Mouse (Mus musculus): Measurements from ENCODE around the gene Fgfr2. TPM values are rescaled to one million over a fixed set of nuclear protein-coding genes. Genes with fewer than 3 reads are reported as not detected.

Fgfr2 gene
- polyA plus RNA-seq, 1 experiment from 2014 or later = 99.3 TPM

DNA sequence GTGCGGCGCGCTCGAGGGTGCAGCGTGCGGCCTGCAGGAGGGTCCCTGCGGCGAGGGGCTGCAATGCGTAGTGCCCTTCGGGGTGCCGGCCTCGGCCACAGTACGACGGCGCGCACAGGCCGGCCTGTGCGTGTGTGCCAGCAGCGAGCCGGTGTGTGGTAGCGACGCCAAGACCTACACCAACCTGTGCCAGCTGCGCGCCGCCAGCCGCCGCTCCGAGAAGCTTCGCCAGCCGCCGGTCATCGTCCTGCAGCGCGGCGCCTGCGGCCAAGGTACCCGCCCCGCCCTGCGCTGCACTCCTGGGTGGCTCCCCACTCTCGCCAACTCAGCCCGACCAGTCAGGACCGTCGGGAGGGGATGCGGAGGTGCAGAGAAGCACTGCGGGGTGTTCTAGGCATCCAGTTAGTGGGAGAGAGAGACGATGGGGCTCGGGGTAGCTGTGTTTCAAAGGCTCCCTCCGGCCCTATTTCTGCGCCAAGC is 2186.6 kb downstream of the Fgfr2 start:
- peaks cover 80% of the 10 kb centered on the region for H3K27me3 ChIP-seq (ENCODE audit: low read depth, poor library complexity, severe bottlenecking)
- H3K4me1 ChIP-seq = peaks cover 17% of the 10 kb centered on the region
- H3K27ac ChIP-seq (replicated peaks) = peak overlapping the region; percentile 55; the same call in 1 of the 2 replicates
- H3K9me3 ChIP-seq (replicated peaks) = no peaks in the 10 kb centered on the region
- no peaks in the 10 kb centered on the region for H3K36me3 ChIP-seq
- peak overlapping the region; percentile 59 for H3K4me3 ChIP-seq
- WGBS = under 1% methylated on average over 49 of the region's 49 CpGs
- no peak for DNase-seq (ENCODE audit: low spot score)

DNA sequence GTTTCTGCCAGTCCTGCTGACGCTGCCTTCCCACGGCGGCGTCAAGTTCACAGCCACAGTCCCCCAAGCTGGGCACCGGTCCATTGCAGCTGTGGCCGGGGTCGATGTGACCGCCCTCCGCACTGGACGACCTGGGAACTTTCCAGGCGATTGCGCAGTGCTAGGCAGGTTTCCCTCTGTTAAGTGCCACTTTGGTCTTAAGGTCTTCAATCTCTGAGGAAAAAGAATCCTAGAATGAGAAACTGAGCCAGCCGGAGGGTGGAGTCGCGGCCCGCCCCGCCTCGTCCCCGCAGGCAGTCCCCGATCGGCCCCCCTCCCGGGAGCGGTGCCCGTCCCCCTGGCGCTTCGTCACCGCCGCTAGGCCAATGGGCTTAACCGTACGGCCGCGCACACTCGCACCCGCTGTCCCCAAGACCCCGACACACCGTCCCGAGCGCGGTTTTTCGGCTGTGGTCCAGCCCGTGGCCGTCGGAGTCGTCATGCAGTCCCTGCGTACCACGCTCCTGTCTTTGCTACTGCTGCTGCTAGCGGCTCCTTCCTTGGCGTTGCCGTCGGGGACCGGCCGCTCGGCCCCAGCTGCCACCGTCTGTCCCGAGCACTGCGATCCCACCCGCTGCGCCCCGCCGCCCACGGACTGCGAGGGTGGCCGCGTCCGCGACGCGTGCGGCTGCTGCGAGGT is 2187.2 kb downstream of the Fgfr2 start, which contains the start of gene Htra1:
Htra1 (plus strand) TSS at position 319 of the 679 bp plus-strand sequence.
- no peaks in the 10 kb centered on the region for H3K9me3 ChIP-seq (replicated peaks)
- DNase-seq (ENCODE audit: low spot score) = peak; percentile 58
- peak within 1 kb of the TSS; percentile 55; the same call in 1 of the 2 replicates for H3K27ac ChIP-seq (replicated peaks)
- peaks cover 17% of the 10 kb centered on the region for H3K4me1 ChIP-seq
- H3K27me3 ChIP-seq (ENCODE audit: low read depth, poor library complexity, severe bottlenecking) = peaks cover 80% of the 10 kb centered on the region
- WGBS = 1% methylated on average over 64 of the region's 70 CpGs
- H3K36me3 ChIP-seq = no peaks in the 10 kb centered on the region
- H3K4me3 ChIP-seq = peak within 1 kb of the TSS; percentile 59

DNA sequence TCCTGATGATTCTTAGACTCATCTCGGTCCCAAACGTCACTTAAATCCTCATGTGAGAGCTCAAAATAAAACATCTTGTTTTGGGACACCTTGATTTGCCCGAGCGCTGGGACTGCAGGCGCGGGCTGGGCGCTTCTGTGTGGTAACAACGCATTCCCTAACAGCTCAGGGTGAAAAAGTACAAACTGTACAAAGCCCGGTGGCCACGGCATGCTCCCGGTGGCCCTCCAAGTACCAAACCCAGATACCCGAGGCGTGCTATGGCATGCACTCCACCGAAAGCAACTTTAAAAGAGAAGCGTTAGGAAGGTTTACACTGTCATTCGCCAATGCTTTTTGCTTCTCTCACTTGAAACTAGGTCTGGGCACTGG is 2187.7 kb downstream of the Fgfr2 start:
- peak overlapping the region; percentile 59 for H3K4me3 ChIP-seq
- H3K36me3 ChIP-seq = no peaks in the 10 kb centered on the region
- peaks cover 17% of the 10 kb centered on the region for H3K4me1 ChIP-seq
- H3K9me3 ChIP-seq (replicated peaks) = no peaks in the 10 kb centered on the region
- 11% methylated on average over 16 of the region's 16 CpGs for WGBS
- no peak for DNase-seq (ENCODE audit: low spot score)
- H3K27me3 ChIP-seq (ENCODE audit: low read depth, poor library complexity, severe bottlenecking) = peaks cover 80% of the 10 kb centered on the region
- H3K27ac ChIP-seq (replicated peaks) = no peak overlapping the region

DNA sequence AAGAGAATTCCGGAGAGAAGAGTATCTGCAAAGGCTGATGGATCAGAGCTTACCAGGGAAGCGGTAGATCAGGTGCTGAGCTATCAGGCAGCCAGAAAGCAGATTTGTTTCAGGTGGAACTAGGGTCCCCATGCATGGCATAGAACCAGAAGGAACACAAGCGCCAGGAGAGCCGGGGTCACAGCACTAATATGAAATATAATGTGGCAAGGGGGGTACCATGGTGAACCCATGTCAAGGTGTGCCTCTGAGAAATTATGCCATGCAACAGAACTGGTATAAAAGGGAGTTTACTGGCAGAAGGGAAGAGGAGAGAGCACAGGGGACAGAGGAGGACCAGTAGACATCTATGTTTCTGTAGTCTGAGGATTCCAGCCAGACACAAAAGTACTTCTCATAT is 2188.5 kb downstream of the Fgfr2 start:
- no peak overlapping the region for H3K4me3 ChIP-seq
- no peaks in the 10 kb centered on the region for H3K9me3 ChIP-seq (replicated peaks)
- 86% methylated on average over 4 of the region's 4 CpGs for WGBS
- H3K36me3 ChIP-seq = no peaks in the 10 kb centered on the region
- peaks cover 17% of the 10 kb centered on the region for H3K4me1 ChIP-seq
- DNase-seq (ENCODE audit: low spot score) = no peak
- H3K27ac ChIP-seq (replicated peaks) = no peak overlapping the region
- H3K27me3 ChIP-seq (ENCODE audit: low read depth, poor library complexity, severe bottlenecking) = peaks cover 72% of the 10 kb centered on the region

DNA sequence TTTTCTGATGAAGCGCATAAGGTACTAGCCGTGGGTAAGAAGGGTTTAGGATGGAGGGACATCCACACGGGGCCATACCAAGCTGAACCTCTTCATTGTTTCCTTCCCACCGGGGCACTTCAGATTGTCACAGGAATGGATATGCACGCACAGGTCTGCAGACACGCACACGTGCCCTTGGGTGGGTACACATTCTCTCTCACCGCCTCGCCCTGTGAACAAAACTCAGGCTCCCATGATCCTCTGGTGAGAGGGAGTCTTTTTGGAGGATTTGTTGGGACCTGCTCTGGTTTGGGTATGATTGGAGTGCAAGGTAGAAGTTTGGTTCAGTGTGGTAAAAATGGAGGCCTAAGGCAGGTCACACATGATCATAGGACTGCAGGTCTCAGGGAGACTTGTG is 2190.2 kb downstream of the Fgfr2 start:
- H3K27me3 ChIP-seq (ENCODE audit: low read depth, poor library complexity, severe bottlenecking) = peaks cover 55% of the 10 kb centered on the region
- 88% methylated on average over 9 of the region's 9 CpGs for WGBS

DNA sequence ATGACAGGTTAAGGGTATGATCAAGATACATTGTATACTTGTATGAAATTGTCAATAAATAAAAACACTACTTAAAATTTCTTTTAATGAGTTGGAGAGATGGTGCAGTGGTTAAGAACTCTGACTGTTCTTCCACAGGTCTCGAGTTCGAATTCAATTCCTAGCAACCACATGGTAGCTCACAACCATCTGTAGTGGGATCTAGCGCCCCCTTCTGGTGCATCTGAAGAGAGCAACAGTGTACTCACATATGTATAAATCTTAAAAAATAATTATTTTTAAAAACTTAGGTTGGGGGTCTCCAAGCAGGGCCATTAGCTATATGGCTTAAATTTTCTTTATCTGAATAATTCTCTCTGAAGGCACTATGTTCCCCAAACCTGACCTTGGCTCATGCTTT is 2192.7 kb downstream of the Fgfr2 start:
- Histone ChIP-seq H3K27me3 (ENCODE audit: low read depth, poor library complexity, severe bottlenecking) (peaks cover 30% of the 10 kb centered on the region), H3K4me1 (peaks cover 2% of the 10 kb centered on the region), H3K36me3 (no peaks in the 10 kb centered on the region), H3K27ac (replicated peaks) (no peak overlapping the region), H3K9me3 (replicated peaks) (no peaks in the 10 kb centered on the region), H3K4me3 (no peak overlapping the region)
- DNase-seq (ENCODE audit: low spot score) = no peak
- 67% methylated on average over 3 of the region's 3 CpGs for WGBS

More for the DNA sequence above, 2190.2 kb downstream of the Fgfr2 start:
- Histone ChIP-seq H3K4me3 (no peak overlapping the region), H3K4me1 (peaks cover 17% of the 10 kb centered on the region), H3K36me3 (no peaks in the 10 kb centered on the region), H3K9me3 (replicated peaks) (no peaks in the 10 kb centered on the region), H3K27ac (replicated peaks) (no peak overlapping the region)
- no peak for DNase-seq (ENCODE audit: low spot score)

DNA sequence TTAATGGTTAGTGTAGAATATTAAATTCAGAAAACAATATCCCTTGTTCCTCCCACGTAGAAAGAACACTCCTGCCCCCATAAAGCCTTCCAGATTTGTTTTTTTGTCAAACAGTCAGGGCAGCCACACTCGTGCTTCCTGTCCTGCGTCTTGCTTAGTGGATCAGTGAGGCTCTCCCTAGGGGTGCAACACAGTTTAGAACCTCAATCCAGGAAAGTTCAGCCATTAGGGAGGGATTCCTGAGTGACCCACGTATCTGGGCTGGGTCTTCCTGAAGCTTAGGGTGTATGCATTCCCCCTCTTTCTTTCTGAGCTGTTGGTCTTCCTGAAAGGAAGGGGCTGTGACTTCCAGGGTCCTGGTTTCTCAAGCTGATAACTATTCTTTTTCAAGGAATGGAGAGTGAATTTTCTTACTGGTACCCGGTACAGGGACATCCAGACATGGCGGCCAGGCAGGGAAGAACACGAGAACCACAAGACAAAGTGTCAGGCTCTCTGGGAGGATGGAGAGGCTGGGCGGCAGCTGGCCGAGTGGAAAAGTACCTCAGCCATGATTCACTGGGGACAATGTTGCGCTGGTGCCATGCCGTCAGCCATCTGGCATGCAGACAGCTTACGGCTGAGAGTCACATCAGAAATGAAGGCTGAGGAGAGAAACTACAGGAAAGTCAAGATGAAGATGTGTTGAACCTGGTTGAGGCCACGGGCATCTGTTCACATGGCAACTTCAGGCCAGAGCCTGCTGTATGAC is 2200.0 kb downstream of the Fgfr2 start:
- Histone ChIP-seq H3K36me3 (no peaks in the 10 kb centered on the region), H3K27ac (replicated peaks) (no peak overlapping the region)
- WGBS = 77% methylated on average over 13 of the region's 13 CpGs

DNA sequence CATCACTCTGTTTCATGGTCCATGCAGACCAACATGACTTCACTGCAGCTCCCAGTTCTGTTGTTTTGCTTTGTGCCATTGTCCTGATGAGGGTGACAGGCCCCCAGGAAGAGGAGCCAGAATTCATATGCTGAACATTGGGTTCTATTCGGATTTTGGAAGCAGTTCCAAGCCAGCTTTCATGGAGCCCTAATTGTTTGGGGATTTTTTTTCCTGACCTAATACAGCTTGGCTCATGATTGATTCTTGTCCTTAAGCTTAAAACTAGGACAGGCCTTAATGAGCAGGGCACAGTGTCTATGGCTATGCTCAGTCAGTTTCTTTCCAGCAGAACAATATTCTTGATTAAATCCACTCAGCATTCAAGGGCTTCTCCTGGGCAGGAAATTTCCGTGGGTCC is 2204.9 kb downstream of the Fgfr2 start:
- 71% methylated on average over 2 of the region's 2 CpGs for WGBS
- DNase-seq (ENCODE audit: low spot score) = no peak

More for the DNA sequence above, 2200.0 kb downstream of the Fgfr2 start:
- Histone ChIP-seq H3K9me3 (replicated peaks) (no peaks in the 10 kb centered on the region), H3K4me1 (no peaks in the 10 kb centered on the region), H3K4me3 (no peak overlapping the region), H3K27me3 (ENCODE audit: low read depth, poor library complexity, severe bottlenecking) (no peaks in the 10 kb centered on the region)
- no peak for DNase-seq (ENCODE audit: low spot score)

DNA sequence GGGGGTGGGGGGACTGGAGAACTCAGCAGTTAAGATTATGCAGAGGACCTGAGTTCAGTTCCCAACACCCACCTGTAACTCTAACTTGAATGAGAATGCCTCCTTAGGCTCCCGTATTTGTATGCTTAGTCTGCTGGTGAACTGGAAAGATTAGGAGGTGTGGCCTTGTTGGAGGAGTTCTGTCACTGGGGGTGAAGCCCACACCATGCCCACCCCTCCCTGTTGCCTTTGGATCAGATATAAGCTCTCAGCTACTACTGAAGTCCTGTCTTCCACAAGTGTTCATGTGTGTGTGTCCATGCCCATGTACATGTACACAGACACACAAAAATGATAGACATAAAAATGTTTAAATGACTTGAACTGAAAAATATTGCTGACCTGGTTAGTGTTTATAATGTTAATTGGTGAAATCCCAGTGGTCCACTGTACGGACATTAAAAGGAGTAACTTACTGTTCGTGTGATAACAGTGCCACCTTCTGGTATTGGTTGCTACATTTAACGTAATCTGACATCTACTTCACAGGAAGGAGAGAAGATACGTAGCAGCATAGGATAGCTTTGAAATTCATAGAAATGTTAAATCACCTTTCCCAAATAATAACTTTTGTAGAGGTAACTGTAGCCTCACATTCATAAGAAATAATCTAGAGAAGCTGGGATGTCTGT is 2208.3 kb downstream of the Fgfr2 start:
- no peaks in the 10 kb centered on the region for H3K27me3 ChIP-seq (ENCODE audit: low read depth, poor library complexity, severe bottlenecking)
- no peak overlapping the region for H3K4me3 ChIP-seq
- H3K27ac ChIP-seq (replicated peaks) = no peak overlapping the region
- H3K36me3 ChIP-seq = peaks cover 36% of the 10 kb centered on the region
- H3K4me1 ChIP-seq = no peaks in the 10 kb centered on the region
- no peak for DNase-seq (ENCODE audit: low spot score)
- no peaks in the 10 kb centered on the region for H3K9me3 ChIP-seq (replicated peaks)
- 70% methylated on average over 5 of the region's 5 CpGs for WGBS

More for the DNA sequence above, 2204.9 kb downstream of the Fgfr2 start:
- Histone ChIP-seq H3K9me3 (replicated peaks) (no peaks in the 10 kb centered on the region), H3K4me1 (no peaks in the 10 kb centered on the region), H3K27ac (replicated peaks) (no peak overlapping the region), H3K27me3 (ENCODE audit: low read depth, poor library complexity, severe bottlenecking) (no peaks in the 10 kb centered on the region), H3K4me3 (no peak overlapping the region), H3K36me3 (peaks cover 12% of the 10 kb centered on the region)

DNA sequence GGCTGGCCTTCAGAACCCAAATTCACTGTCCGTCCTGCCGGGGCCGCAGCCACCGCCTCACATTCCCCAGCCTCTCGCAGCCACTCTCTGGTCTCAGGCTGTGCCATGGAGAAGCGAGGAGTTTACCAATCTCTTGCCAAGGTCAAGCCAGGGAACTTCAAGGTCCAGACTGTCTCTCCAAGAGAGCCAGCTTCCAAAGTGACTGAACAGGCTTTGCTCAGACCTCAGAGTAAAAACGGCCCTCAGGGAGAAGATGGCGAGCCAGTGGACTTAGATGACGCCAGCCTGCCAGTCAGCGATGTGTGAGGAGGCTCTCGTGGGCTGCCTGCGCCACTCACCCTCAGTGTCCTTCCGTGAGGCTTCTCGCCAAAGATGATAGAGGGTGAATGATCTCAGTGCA is 2212.3 kb downstream of the Fgfr2 start:
- Histone ChIP-seq H3K36me3 (peaks cover 65% of the 10 kb centered on the region), H3K27ac (replicated peaks) (no peak overlapping the region), H3K4me1 (no peaks in the 10 kb centered on the region), H3K4me3 (no peak overlapping the region), H3K9me3 (replicated peaks) (no peaks in the 10 kb centered on the region), H3K27me3 (ENCODE audit: low read depth, poor library complexity, severe bottlenecking) (no peaks in the 10 kb centered on the region)
- 93% methylated on average over 14 of the region's 14 CpGs for WGBS
- DNase-seq (ENCODE audit: low spot score) = no peak

DNA sequence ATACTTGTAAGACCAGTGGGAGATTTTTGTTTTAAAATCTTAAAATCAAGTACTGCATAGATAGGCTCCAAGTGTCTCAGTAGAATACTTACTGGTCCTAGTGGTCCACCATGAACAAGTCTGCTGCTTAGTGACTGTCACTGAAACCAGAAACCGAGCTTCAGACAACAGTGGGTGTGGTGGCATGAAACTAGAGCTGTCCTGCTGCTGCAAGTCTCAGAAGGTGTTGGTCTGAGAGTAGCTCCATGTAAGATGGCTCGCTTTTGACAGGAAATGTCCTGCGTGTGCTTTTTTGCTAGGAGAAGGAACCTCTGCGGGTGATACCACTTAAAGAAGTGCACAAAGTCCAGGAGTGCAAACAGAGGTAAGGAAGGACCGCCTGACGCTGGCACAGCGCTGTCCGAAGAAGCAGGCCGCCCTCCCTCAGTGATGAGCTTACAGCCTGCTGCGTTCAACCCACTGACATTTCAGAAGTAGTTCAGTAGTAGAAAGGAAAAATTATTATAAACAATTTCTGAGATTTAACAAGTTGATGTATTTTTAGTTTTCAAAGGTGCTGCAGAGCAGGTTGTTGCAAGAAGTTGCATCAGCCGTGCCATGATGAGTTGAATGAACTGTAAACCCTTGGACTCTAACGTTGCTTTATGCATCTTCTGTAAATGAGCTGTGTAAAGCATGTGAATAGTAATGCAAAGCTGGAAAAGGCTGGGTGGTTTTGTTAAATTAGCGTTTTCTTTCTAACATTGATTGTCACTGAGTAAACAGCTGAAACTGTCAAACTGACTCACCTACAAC is 2218.4 kb downstream of the Fgfr2 start:
- 92% methylated on average over 13 of the region's 13 CpGs for WGBS
- Histone ChIP-seq H3K27ac (replicated peaks) (no peak overlapping the region), H3K4me3 (no peak overlapping the region), H3K4me1 (no peaks in the 10 kb centered on the region), H3K36me3 (peaks cover 75% of the 10 kb centered on the region), H3K9me3 (replicated peaks) (no peaks in the 10 kb centered on the region), H3K27me3 (ENCODE audit: low read depth, poor library complexity, severe bottlenecking) (no peaks in the 10 kb centered on the region)
- no peak for DNase-seq (ENCODE audit: low spot score)

DNA sequence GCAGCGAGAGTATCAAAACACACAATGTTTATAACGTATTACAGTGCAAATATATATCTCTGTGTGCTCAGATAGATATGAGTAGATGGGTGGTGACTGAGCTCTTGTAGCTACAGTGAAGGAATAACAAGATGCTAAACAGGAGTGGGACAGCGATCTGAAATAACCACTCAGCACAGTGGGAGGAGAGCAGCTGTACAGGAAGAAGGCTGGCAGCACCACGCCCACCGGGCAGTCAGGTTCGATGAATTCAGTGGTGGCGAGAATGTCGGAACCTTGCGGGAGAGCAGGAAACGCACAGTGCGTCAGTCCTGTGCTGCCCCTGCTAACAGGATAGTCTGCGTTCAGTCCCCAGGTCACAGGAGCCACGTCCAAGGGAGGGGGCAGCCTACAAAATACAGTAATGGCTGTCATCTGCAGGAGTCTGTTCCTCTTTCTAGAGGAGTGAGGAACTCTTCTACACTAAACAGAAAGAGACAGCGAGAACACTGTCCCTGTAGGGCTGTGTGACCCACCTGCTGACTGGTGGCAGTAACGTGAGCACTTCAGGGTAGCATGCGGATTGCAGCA is 2219.6 kb downstream of the Fgfr2 start:
- Histone ChIP-seq H3K36me3 (peaks cover 73% of the 10 kb centered on the region), H3K4me3 (no peak overlapping the region), H3K27me3 (ENCODE audit: low read depth, poor library complexity, severe bottlenecking) (no peaks in the 10 kb centered on the region), H3K27ac (replicated peaks) (no peak overlapping the region), H3K4me1 (no peaks in the 10 kb centered on the region), H3K9me3 (replicated peaks) (no peaks in the 10 kb centered on the region)
- 92% methylated on average over 16 of the region's 16 CpGs for WGBS
- no peak for DNase-seq (ENCODE audit: low spot score)
